Mouse (Mus musculus): ENCODE results near the gene Lgr4. TPM values are rescaled to one million over a fixed set of nuclear protein-coding genes. Genes with fewer than 3 reads are reported as not detected.
A peak's percentile ranks its signal among the peaks of the same experiment; 100 is the strongest.

Gene Lgr4
- polyA plus RNA-seq, 1 experiment, result 8.6 TPM

DNA sequence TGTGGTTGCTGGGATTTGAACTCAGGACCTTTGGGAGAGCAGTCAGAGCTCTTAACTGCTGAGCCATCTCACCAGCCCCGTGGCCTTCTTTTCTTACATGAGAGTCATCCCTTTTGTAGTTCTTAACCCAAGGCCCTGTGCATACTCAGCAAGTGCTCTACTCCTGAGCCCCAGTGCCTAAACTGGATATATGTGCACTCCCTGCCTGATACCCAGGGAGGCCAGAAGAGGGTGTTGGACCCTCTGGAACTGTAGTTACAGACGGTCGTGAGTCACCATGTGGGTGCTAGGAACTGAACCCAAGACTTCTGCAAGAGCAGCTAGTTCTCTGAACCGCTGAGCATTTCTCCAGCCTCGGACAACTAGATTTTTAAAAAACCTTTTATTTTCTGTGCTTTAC lies 12.9 kb downstream of the Lgr4 start:
- H3K27ac ChIP-seq (replicated peaks; ENCODE audit: low read depth, low read length), result no peak overlapping the region
- H3K4me1 ChIP-seq (ENCODE audit: control insufficient read depth, insufficient read depth, insufficient read length, low read length), result no peaks in the 10 kb centered on the region
- H3K4me3 ChIP-seq (ENCODE audit: insufficient read depth, low read depth, low read length), result no peak overlapping the region

DNA sequence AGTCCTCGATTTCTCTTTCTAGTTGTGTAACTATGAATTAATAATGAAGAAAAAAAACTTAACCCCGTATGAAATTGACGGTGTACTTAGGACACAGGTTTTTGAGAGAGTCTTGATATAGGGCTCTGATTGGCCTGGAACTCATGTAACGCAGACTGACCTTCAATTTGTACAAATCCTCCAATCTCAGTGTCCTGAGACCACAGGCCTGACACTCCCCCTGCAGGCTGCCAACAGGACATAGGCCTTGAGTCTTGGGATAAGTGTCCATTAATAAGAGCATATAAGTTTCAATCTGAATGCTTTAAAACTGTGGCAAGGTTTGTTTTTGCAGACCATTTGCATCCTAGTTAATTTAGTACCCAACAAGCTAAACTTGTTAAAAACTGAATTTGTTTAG lies 13.3 kb downstream of the Lgr4 start:
- Histone ChIP-seq H3K4me1 (ENCODE audit: control insufficient read depth, insufficient read depth, insufficient read length, low read length) (no peaks in the 10 kb centered on the region), H3K27ac (replicated peaks; ENCODE audit: low read depth, low read length) (no peak overlapping the region), H3K4me3 (ENCODE audit: insufficient read depth, low read depth, low read length) (no peak overlapping the region)

DNA sequence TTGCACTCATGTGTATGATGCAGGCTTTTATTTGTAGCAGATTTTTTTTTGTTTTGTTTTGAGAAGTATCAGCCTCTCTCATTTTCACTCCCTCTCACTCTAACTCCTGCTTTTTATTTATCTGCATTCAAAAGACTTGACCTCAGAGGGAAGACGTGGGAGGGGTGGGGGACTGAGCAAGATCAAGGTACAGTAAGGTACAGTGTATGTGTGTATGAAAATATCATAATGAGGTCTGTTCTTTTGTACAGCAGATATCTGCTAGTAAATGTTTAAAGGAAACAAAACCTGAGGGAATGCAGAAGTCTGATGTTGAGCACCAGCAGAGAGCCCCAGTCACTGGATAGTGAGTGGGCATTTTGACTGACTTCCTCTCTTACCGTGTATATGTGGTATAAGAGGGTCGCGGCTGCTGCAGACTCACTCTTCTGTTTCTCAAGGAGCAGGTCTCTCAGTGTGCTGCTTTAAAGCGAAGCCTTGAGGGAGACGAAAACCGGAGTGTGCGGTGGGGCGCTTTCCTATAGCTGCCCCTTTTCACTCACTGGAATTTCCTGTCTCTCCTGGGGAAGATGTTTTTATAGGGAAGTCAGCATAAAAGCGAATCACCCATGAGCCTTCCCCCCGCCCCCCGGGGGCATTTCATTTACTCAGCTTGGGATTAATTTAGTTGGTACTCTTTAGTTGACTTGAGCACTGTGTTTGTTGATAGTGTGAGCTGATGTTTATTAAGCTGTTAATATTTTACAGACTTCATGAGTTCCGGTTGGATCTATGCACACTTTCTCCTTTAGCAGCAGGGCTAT lies 14.7 kb downstream of the Lgr4 start:
- Histone ChIP-seq H3K27ac (replicated peaks; ENCODE audit: low read depth, low read length) (no peak overlapping the region), H3K4me1 (ENCODE audit: control insufficient read depth, insufficient read depth, insufficient read length, low read length) (no peaks in the 10 kb centered on the region), H3K4me3 (ENCODE audit: insufficient read depth, low read depth, low read length) (no peak overlapping the region)

DNA sequence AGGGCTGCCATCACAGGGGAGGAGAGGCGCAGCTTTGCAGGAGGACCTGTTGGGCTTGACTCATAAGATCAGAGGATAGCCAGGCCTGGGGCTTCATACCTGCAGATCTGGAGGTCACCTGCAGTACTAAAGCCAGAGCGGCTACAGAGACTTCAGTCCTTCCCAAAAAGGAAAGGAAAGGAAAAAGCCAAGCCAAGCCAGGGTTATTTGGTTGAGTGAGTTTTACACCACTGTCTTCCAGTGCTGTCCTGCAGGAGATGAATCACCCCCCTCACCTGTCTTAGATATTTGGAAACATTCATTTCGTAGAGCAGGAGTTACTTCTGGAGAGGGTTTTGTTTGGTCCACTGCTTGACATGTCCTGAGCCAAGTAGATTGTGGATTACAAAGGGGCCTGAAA lies 15.7 kb downstream of the Lgr4 start:
- no peaks in the 10 kb centered on the region for H3K4me1 ChIP-seq (ENCODE audit: control insufficient read depth, insufficient read depth, insufficient read length, low read length)
- no peak overlapping the region for H3K4me3 ChIP-seq (ENCODE audit: insufficient read depth, low read depth, low read length)
- no peak overlapping the region for H3K27ac ChIP-seq (replicated peaks; ENCODE audit: low read depth, low read length)

DNA sequence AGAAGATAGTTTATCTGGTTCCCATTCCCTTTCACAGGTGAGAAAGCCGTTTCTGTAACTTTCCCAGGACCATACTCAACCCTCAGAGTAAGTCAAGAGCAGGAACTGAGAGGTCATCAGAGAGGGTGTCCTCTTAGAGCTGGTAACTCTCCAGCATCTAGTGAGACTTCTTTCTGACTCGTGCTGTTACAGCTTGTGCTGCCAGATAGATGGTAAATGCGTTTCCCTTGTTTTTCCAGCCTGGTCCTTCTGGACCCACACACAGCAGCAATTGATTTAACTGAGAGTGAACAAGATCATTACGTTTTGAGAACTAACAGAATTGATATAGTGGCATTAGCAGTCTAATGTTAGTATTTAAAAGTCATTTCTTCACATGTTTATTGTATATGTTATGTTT lies 16.6 kb downstream of the Lgr4 start:
- Histone ChIP-seq H3K4me3 (ENCODE audit: insufficient read depth, low read depth, low read length) (no peak overlapping the region), H3K4me1 (ENCODE audit: control insufficient read depth, insufficient read depth, insufficient read length, low read length) (no peaks in the 10 kb centered on the region), H3K27ac (replicated peaks; ENCODE audit: low read depth, low read length) (no peak overlapping the region)

DNA sequence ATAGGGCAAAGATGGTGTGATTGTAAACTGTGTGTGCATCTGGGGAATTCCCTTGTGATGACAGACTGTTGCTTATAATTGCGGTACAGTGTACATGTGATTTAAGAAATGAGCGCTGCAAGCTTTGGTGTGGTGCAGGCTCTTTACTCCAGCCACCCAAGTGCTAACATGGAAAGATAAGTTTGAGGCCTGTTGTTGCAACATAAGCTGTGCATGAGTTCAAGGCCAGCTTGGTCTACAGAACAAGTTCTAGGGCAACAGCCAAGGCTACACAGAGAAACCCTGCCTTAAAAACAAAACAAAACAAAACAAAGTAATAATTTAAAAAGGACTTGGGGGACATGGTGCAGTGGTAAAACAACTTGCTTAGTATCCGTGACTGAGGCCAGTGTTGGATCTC lies 17.7 kb downstream of the Lgr4 start:
- Histone ChIP-seq H3K4me3 (ENCODE audit: insufficient read depth, low read depth, low read length) (no peak overlapping the region), H3K27ac (replicated peaks; ENCODE audit: low read depth, low read length) (no peak overlapping the region), H3K4me1 (ENCODE audit: control insufficient read depth, insufficient read depth, insufficient read length, low read length) (no peaks in the 10 kb centered on the region)

DNA sequence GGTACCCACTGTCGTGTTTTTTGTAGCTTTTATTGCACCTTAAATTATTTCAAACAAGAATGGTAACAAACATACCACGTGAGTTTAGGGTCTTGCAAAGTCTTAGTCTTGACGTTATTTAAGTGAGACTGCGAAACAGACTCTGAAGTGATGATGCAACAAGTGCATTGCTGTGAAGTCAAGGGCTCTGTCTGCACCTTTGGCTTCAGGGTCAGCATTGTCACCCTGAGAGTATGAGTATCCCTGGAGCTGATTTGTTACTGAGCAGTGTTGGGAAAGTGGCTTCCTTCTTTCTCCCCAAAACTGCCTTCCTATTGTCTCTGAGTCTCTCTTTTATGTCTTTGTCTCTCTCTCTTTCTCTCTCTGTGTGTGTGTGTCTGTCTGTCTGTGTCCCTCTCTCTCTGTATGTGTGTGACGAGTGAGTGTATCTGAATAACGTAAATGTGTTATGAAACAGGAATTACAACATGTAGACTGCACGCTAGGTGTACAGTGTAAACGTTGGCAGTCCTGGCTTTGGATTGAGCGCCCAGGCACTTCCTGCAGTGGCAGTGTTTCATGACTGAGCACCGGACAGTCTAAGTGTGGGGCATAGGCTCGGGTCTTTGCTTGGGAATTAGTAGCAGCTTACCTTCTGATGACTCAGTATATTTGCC lies 18.4 kb downstream of the Lgr4 start:
- Histone ChIP-seq H3K4me1 (ENCODE audit: control insufficient read depth, insufficient read depth, insufficient read length, low read length) (no peaks in the 10 kb centered on the region), H3K27ac (replicated peaks; ENCODE audit: low read depth, low read length) (no peak overlapping the region), H3K4me3 (ENCODE audit: insufficient read depth, low read depth, low read length) (no peak overlapping the region)

DNA sequence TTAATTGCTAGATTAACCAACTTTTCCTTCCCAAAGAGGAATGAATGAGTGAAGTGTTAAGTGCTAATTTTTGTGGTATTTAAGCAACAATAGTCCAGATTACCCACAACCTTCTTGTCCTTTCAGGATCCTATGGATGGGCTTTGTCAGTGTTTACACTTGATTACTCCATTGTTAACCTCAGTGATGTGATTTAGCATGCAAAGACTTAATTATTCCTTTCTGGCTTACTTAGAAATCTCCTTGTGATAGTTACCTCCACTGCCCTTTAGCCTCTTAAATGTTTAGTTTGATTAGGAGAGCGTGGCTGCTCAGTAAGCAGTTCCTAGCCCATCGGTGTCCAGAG lies 18.9 kb downstream of the Lgr4 start:
- no peak overlapping the region for H3K27ac ChIP-seq (replicated peaks; ENCODE audit: low read depth, low read length)
- H3K4me3 ChIP-seq (ENCODE audit: insufficient read depth, low read depth, low read length), result no peak overlapping the region
- no peaks in the 10 kb centered on the region for H3K4me1 ChIP-seq (ENCODE audit: control insufficient read depth, insufficient read depth, insufficient read length, low read length)

DNA sequence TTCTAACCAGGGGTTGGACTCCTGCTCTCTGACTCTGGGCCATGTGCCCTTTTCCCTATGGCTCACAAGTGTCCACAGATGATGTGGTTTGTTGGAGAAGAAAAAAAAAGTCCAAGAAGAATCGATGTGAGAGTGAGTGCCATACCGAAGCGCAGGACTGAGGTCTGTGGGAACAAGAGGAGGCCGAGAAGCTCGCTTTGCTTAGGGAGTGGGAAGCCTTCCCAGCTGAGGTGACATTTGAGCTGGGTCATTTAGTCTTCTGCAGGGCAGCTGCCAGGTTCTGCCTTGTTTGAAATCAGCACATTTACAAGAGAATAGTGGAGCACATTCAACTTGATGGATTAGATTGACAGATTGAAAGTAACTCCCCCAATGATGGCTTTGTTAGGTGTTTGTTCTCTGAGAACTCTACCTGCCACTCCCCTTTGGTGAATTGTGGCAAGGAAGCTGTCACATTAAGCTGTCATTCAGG lies 24.6 kb downstream of the Lgr4 start:
- Histone ChIP-seq H3K27ac (replicated peaks; ENCODE audit: low read depth, low read length) (no peak overlapping the region), H3K4me1 (ENCODE audit: control insufficient read depth, insufficient read depth, insufficient read length, low read length) (0 out of 2 replicates have a peak, but pooled peaks cover 5% of the 10 kb centered on the region), H3K4me3 (ENCODE audit: insufficient read depth, low read depth, low read length) (no peak overlapping the region)

DNA sequence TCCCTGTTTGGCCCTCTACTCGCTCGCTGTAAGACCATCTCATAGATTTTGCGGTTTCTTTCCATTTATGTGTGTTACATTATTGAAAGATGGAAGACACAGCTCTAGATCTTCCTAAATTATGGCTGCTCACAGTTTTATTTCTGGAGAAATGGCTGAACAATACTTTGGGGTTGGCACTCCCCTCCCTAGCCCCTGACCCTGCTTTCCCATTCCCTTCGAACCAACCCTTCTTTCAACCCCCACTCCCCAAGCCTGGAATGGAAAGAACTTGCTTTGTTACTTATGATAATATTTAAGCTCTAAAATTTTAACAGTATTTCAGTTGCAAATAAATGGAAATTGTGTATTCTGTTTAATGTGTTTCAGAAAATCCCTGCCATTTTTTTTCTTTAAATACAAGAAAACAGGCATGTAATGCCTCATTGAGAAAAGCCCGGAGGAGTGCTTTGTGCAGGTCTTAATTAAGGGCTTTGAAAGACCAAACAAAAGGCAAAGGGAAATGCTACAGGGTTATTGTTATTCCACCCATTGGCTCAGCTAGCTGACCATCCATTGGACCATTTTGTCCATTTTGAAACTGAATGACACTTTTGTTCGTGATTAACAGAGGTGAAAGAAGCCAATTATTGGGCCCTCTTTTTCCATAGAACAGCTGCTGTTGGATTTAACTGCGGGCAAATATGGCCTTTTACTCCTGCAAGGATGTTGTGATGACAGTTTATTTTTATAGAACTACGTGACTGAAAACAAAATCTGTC lies 25.5 kb downstream of the Lgr4 start:
- H3K4me1 ChIP-seq (ENCODE audit: control insufficient read depth, insufficient read depth, insufficient read length, low read length), result 0 out of 2 replicates have a peak, but pooled peaks cover 5% of the 10 kb centered on the region
- H3K4me3 ChIP-seq (ENCODE audit: insufficient read depth, low read depth, low read length), result no peak overlapping the region
- no peak overlapping the region for H3K27ac ChIP-seq (replicated peaks; ENCODE audit: low read depth, low read length)

DNA sequence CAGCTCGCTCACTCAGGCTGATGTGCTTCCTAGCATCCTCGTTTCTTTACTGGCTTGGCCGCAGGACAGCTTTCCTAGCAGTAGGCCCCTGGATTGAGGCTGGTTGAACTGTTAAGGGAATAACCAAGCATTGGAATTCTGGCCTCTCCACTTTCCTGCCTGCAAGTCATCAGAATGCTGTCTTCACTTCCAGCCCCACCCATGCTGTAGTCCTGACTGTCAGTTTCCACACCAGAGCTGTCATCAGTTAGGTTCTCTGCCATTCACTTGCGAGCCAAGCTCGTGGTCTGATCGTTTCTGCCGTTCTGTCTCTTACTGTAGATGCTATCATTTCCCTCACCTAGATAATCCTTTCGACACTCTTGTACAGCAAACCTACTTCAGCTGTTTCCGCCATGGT lies 27.5 kb downstream of the Lgr4 start:
- no peak overlapping the region for H3K4me3 ChIP-seq (ENCODE audit: insufficient read depth, low read depth, low read length)
- H3K4me1 ChIP-seq (ENCODE audit: control insufficient read depth, insufficient read depth, insufficient read length, low read length), result 0 out of 2 replicates have a peak, but pooled peaks cover 5% of the 10 kb centered on the region
- no peak overlapping the region for H3K27ac ChIP-seq (replicated peaks; ENCODE audit: low read depth, low read length)

DNA sequence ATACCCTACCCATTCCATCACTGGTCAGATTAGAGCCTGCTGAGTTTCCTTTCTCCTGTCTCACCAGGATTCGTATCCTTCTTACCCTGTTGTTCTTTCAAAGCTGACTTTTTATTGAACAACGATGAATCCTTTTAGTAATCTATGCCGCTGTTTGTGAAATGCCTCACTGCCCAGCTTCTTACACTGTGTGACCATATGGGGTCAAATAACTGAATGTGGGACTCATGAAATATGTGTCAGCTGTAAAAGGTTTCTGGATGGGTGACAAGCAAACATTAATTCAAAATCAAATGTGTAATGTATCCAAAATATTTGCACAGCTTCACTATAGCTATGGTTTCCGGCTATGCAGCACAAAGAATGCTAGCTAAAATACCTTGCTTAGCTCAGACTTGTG lies 28.1 kb downstream of the Lgr4 start:
- H3K27ac ChIP-seq (replicated peaks; ENCODE audit: low read depth, low read length), result no peak overlapping the region
- H3K4me1 ChIP-seq (ENCODE audit: control insufficient read depth, insufficient read depth, insufficient read length, low read length), result 0 out of 2 replicates have a peak, but pooled peaks cover 5% of the 10 kb centered on the region
- no peak overlapping the region for H3K4me3 ChIP-seq (ENCODE audit: insufficient read depth, low read depth, low read length)

DNA sequence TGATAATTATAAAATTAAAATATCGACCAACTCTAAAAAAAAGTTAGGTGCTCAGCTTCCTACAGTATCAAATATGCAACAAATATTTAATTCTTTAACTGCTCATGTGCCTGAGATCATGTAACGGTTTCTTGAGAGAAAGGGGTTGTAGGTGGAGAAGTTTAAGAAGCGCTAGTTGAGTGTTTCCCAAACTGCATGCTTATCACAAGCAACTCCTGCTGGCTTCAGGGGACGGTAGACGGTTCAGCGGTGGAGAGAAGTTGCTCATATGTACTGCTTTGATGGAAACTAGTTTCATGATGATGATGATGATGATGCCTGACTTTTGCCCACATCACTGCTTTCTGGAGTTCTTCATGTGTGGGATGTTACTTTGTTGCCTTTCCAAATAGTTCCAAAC lies 29.0 kb downstream of the Lgr4 start:
- Histone ChIP-seq H3K4me1 (ENCODE audit: control insufficient read depth, insufficient read depth, insufficient read length, low read length) (0 out of 2 replicates have a peak, but pooled peaks cover 5% of the 10 kb centered on the region), H3K27ac (replicated peaks; ENCODE audit: low read depth, low read length) (no peak overlapping the region), H3K4me3 (ENCODE audit: insufficient read depth, low read depth, low read length) (no peak overlapping the region)

DNA sequence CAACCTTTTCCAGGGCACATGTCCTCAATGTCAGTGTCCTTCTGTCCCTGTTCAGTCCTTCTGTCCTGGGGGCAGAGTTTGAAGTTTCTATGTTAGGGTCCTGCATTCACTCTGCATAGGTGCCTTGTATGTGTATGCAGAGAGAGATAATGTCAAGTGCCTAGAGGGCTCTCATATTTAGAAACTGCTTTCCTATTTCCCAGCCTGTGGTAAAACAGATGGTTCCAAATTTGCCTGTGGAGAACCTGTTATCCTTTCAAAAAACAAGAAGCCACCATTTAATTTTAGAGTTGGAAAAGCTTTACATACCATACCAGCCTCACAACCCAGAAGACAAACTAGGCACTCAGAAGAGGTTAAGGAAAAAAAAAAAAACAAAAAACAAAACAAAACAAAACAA lies 32.1 kb downstream of the Lgr4 start:
- Histone ChIP-seq H3K27ac (replicated peaks; ENCODE audit: low read depth, low read length) (0 out of 2 replicates have a peak overlapping the region, but pooled peaks have one; percentile 16), H3K4me3 (ENCODE audit: insufficient read depth, low read depth, low read length) (no peak overlapping the region), H3K4me1 (ENCODE audit: control insufficient read depth, insufficient read depth, insufficient read length, low read length) (peaks cover 4% of the 10 kb centered on the region; the same call in 1 of the 2 replicates)

DNA sequence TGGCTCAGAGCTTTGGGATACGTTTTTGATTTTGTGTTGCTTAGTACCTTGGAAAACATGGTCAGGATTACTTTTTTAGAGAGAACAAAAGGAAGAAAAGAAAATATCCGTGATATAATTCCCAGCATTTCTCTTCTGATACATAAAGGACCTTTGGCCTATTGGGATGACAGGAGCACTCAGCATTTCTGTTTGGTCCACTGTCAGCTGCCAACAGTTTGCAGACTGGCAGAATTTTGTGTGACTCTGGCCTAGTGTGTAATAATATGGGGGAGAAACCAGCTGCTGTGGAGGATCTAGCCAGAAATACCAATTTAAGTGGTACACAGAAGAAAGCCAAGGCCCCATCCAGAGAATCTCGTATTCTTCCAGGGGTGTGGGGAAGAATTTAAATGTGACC lies 32.9 kb downstream of the Lgr4 start:
- Histone ChIP-seq H3K4me1 (ENCODE audit: control insufficient read depth, insufficient read depth, insufficient read length, low read length) (peaks cover 10% of the 10 kb centered on the region; the same call in 1 of the 2 replicates), H3K4me3 (ENCODE audit: insufficient read depth, low read depth, low read length) (no peak overlapping the region), H3K27ac (replicated peaks; ENCODE audit: low read depth, low read length) (peak overlapping the region; percentile 35; the same call in 1 of the 2 replicates)
